Mouse (Mus musculus): ENCODE measurements around the gene Dnajc5g. TPM values are rescaled to one million over a fixed set of nuclear protein-coding genes. Genes with fewer than 3 reads are reported as not detected.

Dnajc5g gene
- not detected for total RNA-seq (2023)

GRCm38 (mm10) chr5:31105814-31106335, at the start of gene Dnajc5g:
Gene Dnajc5g, plus strand, starts transcription at chr5:31106285.

GRCm38 (mm10) chr5:31108000-31108490, 2.0 kb downstream of the Dnajc5g start, which contains the start of gene Slc30a3:
Gene Slc30a3, minus strand, starts transcription at chr5:31108237.

GRCm38 (mm10) chr5:31116354-31116753, 10.3 kb downstream of the Dnajc5g start, which contains the start of gene Trim54:
Gene Trim54, plus strand, starts transcription at chr5:31116712.

GRCm38 (mm10) chr5:31138241-31138967, 32.3 kb downstream of the Dnajc5g start, which contains the start of gene Ucn:
Gene Ucn, minus strand, starts transcription at chr5:31138829.

GRCm38 (mm10) chr5:31154152-31154553, 48.1 kb downstream of the Dnajc5g start, which contains the start of gene Mpv17:
Gene Mpv17, minus strand, starts transcription at chr5:31154251.

Other genes starting within 250 kb of the Dnajc5g start
- gene Tmem214, start 238.3 kb upstream of the Dnajc5g start, total RNA-seq (2023), result 10 to 100 TPM; 26.1 to 28.0 TPM
- gene Agbl5, start 217.6 kb upstream of the Dnajc5g start, total RNA-seq (2023), result 1 to 10 TPM; 6.7 to 7.0 TPM
- 100 to 1,000 TPM; 134 to 146 TPM for gene Ost4, start 198.5 kb upstream of the Dnajc5g start, total RNA-seq (2023)
- 10 to 100 TPM; 30.1 to 37.7 TPM for gene Emilin1, start 192.9 kb upstream of the Dnajc5g start, total RNA-seq (2023)
- gene Khk, start 184.9 kb upstream of the Dnajc5g start, total RNA-seq (2023), result 10 to 100 TPM; 31.5 to 33.0 TPM
- not detected for gene Cgref1, start 160.7 kb upstream of the Dnajc5g start, total RNA-seq (2023)
- 100 to 1,000 TPM; 319 to 353 TPM for gene Preb, start 145.9 kb upstream of the Dnajc5g start, total RNA-seq (2023)
- gene Tcf23, start 137.6 kb upstream of the Dnajc5g start, total RNA-seq (2023), result not detected
- 10 to 100 TPM; 17.9 to 23.8 TPM for gene Atraid, start 58.0 kb upstream of the Dnajc5g start, total RNA-seq (2023)
- gene Slc5a6, start 57.4 kb upstream of the Dnajc5g start, total RNA-seq (2023), result 1 to 10 TPM; 2.4 to 3.2 TPM
- gene Cad, start 51.5 kb upstream of the Dnajc5g start, total RNA-seq (2023), result 10 to 100 TPM; 17.6 to 19.8 TPM
- gene Slc30a3, start 2.0 kb downstream of the Dnajc5g start, total RNA-seq (2023), result not detected
- gene Trim54, start 10.4 kb downstream of the Dnajc5g start, total RNA-seq (2023), result not detected
- gene Ucn, start 32.5 kb downstream of the Dnajc5g start, total RNA-seq (2023), result not detected
- 10 to 100 TPM in 1 of 2 experiments, 1 to 10 TPM in 1; 8.7 to 11.5 TPM for gene Mpv17, start 48.0 kb downstream of the Dnajc5g start, total RNA-seq (2023)
- 1 to 10 TPM in 1 of 2 experiments, under 1 TPM in 1; 0.56 to 1.1 TPM for gene Gm29609, start 73.6 kb downstream of the Dnajc5g start, total RNA-seq (2023)
- 10 to 100 TPM; 72.0 to 74.7 TPM for gene Gtf3c2, start 73.9 kb downstream of the Dnajc5g start, total RNA-seq (2023)
- gene Snx17, start 86.9 kb downstream of the Dnajc5g start, total RNA-seq (2023), result 10 to 100 TPM; 48.7 to 57.6 TPM
- gene Eif2b4, start 87.1 kb downstream of the Dnajc5g start, total RNA-seq (2023), result 10 to 100 TPM; 21.2 to 27.4 TPM
- gene Zfp513, start 96.0 kb downstream of the Dnajc5g start, total RNA-seq (2023), result 10 to 100 TPM; 27.5 to 31.2 TPM
- gene Ppm1g, start 114.4 kb downstream of the Dnajc5g start, total RNA-seq (2023), result 10 to 100 TPM; 78.2 to 80.5 TPM
- gene Nrbp1, start 134.6 kb downstream of the Dnajc5g start, total RNA-seq (2023), result 100 to 1,000 TPM; 185 to 192 TPM
- 1 to 10 TPM in 1 of 2 experiments, not detected in 1; 2.6 TPM for gene Gm9970, start 134.9 kb downstream of the Dnajc5g start, total RNA-seq (2023)
- gene Krtcap3, start 145.4 kb downstream of the Dnajc5g start, total RNA-seq (2023), result 10 to 100 TPM; 11.2 TPM
- 10 to 100 TPM in 1 of 2 experiments, 1 to 10 TPM in 1; 9.8 to 11.8 TPM for gene Ift172, start 184.8 kb downstream of the Dnajc5g start, total RNA-seq (2023)
- not detected for gene Fndc4, start 189.8 kb downstream of the Dnajc5g start, total RNA-seq (2023)
- not detected for gene Gckr, start 191.2 kb downstream of the Dnajc5g start, total RNA-seq (2023)